Mouse (Mus musculus) right cerebral cortex, postnatal 14 days (tissue): ENCODE data around the gene Slc28a3.

Experiments
- DNase-seq: peaks from one replicate; pipeline ENCODE4 v3.0.0; 2022

The Slc28a3 gene

DNA sequence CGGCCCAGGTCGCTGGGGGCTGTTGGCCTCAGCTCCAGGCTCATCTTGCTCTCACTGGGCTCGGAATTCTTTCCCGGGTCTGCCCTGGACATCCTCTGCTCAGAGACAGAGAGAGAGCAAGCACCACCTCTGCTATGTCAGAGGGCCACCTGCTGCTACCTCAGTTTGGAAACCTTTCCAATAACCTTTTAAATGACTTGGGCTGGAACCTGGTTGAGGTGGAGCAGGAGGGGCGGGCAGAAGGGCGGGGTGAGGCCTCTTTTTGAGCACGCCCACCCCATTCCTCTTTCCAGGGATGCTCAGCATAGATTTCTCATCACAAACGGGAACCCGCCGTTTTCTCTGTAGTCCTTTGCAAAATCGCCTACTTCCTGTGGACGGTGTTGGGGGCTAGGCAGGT lies at the start of gene Slc28a3:
Gene Slc28a3 (minus strand): TSS at position 162 of the 400 bp plus-strand sequence.
- DNase-seq = no peak

DNA sequence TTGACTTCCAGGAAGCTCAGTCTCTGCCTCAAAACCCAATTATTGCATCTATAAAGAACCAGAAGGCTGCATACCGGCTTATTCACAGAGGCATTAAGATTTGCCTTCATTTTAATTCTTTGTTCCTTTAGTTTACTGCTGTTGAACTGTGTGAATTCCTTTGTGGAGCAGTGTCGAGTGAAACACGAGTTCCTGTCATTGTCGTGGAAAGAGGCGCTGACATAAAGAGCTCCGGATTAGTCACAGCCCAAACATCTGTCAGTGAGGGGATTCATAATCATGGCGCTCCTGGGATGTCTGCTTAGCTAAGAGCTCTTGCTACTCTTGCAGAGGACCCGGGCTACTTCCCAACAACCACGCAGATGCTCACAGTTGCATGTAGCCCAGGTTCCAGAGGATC lies 47.3 kb upstream of the Slc28a3 start:
- DNase-seq = no peak

DNA sequence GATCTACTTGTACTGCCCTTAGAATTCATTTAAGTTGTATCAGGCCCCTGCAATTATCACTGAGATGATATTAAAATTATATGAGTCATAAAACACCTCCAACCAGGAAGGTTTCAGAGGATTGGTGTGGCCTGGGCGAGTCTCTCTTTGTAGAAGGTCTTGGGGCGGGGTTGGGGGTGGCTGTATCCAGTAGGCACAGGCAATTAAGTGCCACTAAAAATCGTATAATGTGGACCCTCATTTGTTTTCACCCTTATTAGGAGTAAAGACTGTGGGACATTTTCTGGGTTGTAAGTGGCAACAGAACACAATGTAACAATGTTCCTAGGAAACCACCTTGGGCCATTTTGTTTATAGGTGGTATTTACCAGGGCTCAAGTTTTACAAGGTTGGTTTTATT lies 46.2 kb upstream of the Slc28a3 start:
- DNase-seq = no peak

DNA sequence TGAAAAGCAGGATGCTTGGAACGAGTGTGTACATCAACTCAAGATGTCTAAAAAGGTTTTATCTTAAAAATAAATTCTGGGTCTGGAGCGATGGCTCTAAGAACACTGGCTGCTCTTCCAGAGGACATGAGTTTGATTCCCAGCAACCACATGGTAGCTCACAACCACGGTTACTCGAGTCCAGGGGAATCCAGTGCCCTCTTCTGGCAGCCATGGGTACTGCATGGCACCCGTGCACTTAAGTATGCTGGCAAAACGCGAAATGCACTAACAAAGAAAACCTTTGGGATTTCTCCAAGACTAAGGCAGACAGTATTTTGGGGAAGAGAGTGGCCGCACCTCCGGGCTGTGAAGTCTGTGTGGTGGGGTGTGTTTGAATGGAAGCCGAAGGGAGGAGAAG lies 44.9 kb upstream of the Slc28a3 start:
- DNase-seq = no peak

DNA sequence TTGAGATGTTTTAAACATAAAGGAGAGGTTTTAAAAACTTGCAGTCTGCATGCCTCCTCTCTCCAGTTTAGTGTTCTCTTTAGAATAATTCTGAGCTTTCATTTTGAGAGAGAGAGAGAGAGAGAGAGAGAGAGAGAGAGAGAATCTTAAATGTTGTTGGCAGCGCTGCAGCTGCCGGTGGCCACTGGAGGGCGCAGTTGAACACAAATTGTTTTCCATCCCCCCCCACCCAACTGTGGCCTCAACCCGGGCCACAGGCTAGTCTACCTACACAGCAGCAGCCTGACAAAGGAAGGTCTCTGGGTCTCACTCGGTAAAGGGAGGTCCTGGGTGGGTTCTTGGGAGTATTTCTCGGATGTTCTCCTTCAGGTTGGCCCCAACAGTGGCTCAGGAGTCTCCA lies 29.7 kb upstream of the Slc28a3 start:
- peak; percentile 81 for DNase-seq

DNA sequence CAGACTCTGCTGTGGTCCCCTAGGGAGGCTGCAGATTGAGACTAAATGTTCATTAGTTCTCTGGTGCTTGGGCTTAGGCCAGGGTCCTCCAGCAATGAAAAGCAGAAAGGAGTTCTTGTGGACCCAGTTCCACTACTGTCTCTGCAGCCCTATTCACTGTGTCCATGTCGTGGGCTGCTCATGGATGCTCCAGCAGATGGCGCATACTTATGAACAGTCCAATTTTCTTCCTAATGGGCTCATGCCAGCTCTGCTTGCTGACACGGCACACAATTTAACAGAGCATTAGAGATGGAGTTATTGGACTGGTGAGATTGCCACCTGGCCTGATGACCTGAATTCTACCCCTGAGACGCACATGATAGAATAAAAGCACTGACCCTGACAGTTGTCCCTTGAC lies 28.3 kb upstream of the Slc28a3 start:
- peak; percentile 69 for DNase-seq

DNA sequence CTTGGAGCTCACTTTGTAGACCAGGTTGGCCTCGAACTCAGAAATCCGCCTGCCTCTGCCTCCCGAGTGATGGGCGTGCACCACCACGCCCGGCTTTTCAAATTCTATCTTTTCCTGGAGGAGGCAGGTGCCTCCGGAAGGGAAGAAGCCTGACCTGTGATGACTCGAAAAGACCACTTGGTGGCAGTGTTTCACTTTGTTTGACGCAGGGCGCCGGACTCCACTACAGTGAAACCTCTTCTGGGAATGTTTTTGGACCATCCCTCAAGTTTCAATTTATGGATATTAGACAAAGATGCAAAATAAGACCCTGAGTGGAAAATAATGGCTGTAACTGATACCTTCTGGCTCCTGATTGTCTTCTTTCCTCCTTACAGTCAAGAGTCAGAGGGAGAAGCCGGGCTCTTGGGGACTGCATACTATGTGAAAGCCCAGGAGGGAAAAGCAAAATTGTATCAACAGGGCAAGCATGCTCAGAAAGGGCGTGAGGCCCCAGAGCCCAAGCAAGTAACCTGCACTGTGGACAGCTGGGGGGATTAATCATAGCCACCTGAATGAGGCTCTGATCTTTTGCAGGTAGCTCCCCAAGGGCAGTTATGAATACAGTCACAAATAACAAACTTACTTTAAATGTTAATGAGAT lies 26.8 kb upstream of the Slc28a3 start:
- DNase-seq = peak; percentile 60

DNA sequence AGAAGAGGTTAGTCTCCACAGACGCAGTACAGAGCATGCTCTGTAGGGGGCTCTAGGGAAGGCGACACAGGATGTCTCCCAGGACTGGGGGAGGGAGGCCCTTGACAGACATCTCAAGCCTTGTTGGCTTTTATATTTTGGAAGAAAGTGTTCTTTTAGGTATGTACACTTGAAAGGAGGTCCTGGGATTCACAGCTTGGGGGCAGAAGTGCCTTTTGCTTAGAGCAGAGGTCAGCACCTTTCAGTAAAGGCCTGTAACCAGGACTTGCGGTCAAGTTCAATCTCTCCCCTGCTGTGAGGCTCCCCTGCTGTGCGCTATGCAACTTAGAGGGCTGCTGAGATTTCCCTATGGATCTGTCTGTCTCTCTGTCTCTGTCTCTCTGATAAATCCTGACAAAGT lies 23.2 kb upstream of the Slc28a3 start:
- no peak for DNase-seq

DNA sequence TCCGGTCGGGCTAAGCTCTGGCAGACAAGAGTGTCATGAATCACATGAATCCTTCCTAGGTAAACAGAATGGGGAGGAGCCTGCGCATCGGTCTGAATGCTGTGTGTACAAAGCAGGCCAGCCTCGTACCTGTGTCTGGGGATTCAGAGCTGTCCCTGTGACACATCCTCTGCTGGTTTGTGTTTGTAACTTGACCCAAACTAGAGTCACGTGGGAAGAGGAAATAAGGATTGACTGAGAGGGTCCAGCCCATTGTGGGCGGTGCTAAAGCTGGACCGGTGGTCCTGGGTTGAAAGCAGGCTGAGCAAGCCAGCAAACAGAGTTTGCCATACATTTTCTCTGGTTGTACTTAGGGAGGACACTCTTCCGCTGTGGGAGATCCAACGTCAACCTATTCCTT lies 20.1 kb upstream of the Slc28a3 start:
- no peak for DNase-seq

DNA sequence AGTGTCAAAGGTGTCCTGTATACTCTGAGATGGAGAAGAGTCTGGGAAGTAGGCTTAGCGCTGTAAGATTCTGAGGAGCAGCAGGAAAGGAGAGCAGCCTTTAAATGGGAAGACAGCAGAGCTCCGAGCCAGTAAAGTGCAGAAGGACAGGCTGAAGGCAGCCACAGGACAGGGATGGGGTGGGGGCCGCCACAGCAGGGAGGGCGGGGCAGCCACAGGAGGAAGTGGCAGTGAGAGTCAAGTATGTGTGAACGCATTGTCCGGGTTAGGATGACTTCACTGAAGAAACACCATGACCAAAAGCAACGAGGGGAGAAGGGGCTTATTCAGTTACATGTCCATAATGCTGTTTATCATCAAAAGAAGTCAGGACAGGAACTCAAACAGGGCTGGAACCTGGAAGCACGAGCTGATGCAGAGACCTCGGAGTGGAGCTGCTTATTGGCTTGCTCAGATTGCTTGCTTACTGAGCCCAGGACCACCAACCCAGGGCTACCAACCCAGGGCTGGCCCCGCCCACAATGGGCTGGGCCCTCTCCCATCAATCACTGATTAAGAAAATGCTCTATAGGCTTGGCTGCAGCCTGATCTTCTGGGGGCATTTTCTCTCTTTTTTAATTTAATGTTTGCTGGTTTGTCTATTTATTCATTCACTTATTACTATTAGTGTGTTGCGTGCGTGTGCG lies 18.8 kb upstream of the Slc28a3 start:
- DNase-seq = no peak

DNA sequence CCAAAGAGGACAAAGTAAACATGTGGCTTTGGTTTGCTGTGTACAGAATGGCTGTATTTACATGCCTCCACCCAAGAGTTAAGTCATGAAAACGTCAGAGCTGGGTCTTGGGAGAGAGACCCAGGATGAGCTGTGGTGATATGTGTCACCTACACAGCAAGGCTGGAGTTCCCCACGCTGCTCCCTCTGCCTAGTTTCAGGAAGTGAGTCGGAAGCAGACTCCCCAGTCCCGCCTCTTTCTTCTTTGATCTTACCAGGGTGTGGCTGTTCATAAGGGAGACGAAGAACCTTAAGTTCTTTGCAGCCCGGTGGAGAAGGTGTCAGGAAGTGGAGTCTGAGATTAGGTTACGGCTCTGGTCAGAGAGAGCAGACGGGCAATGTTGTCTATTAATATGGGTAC lies 12.0 kb upstream of the Slc28a3 start:
- DNase-seq = no peak

DNA sequence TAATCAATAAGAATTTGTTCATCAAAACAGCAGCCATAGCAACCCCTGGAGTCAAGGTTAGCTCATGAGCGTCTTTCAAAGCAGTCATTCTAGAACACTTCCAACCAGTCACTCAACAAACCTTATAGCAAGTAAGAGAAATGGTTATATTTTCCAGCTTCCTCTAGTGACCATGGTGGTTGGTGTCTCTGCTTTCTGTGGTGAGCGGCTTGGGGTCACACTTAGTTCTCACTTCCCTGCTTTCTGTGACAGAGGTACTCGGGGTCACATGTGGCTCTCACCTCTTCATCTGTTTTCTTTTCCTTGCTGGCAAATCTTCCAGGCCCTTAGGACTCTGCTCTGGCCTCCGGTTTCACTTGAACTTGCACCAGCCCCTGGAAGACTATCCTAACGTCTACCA lies 8.6 kb upstream of the Slc28a3 start:
- DNase-seq = no peak

DNA sequence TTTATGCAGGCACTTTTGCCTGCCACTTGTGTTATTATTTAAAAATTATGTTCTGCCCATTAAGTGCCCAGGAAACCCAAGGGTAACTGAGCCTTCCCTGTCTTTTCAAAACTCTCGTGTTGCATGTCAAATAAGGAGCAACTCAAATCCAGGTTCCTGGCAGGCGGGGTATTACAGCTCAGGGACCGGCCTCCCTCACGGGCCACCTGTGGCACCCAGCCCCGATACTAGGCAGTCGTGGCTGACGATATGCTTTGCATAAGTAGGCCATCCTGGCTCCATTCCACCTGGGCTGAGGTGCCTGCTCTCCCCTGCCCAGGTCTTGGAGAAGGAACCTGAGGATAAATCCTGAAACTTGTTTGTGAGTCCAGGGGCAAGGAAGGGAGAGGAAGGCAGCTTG lies 618 bp downstream of the Slc28a3 start:
- DNase-seq = no peak

DNA sequence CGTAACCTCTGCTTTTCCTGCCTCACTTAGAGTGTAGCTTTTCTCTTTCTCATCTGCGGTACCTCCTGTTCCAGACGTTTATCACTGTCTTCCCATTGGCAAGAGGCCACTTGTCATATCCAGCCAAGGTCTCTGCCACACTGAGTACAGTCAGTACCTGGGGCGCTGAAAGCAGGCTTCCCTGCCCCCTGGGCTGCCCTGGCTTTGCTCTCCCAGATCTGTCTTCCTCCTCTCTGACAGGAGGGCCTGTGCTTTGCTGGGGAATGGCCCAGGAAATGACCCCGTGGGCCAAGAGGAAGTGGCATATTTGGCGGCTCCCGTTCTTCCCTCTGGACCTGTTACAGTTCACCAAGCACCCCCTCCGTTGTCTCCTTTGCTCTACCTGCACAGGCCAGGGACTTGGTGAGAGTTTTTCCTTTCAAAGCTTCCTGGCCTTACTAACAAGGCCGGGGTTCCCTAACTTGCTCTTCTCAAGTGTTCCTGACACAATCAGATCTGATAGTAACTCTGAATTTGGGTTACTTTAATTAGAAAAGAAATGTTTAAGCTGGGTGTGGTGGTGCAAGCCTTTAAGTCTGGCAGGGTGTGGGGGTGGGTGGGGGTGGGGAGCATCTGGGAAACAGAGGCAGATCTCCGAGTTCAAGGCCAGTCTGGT lies 9.3 kb downstream of the Slc28a3 start:
- no peak for DNase-seq

DNA sequence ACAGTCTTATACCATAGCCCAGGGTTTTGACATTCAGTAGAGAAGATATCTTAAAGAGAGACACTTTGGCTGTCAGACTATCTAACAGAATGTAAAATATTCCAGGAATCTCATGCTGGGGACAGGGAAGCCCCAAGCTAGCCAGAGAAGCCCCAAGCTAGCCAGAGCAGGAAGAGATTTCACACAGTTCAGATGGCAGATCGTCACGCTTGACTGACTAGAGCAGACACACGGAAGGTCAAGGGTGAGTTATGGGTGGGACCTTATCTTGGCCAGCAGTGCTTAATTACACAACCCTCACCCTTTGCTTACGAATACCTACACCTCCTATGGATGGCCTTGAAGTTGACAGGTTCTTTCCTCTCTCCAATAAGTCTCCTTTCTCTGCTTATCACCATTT lies 12.1 kb downstream of the Slc28a3 start:
- DNase-seq = no peak

DNA sequence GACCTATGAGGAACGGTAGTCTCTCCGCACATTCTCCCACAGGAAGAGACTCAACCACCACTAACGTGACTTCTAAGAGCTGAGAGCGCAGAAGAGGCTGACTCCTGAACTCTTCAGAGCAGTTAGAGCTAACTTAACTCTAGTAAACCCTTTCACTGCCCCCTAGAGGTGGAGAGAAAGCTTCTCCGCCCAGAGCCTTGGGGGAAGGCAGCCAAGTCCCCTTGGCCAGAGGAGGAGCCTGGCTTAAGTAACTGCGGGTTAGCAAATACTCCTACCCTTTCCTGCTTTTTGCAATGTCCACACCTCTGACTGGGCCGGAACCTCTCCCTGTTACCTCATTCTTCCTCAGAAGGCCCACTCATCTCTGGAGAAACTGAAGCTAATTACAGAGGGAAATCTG lies 17.5 kb downstream of the Slc28a3 start:
- peak; percentile 24 for DNase-seq

DNA sequence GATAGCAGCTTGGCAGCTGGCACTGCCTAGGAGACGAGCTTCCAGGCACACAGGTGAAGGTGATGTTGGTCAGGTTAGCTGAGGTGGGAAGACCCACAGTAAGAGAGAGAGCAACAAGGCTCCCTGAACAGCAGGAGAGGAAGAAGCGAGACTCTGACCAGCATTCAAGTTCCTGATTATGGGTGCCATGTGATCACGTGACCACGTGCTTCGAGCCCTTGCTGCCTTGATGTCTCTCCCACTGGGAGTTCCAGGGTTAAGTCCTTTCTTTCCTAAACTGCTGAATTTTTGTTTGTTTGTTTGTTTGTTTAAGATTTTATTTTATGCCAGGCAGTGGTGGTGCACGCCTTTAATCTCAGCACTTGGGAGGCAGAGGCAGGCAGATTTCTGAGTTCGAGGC lies 18.8 kb downstream of the Slc28a3 start:
- DNase-seq = no peak

DNA sequence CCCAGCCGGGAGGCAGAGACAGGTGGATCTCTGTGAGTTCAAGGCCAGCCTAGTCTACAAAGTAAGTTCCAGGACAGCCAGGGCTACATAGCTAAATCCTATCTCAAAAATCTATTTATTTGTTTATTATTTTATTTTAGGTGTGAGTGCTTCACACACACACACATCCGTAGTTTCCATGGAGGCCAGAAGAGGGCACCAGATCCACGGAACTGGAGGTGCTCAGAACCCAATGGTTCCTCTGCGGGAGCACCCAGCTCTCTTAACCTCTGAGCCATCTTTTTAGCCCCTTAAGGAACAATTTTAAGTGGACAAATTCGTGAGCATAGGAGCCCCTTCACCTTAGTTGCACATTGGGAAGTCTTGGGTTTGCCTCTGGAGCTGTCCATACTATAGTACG lies 20.0 kb downstream of the Slc28a3 start:
- peak; percentile 45 for DNase-seq

DNA sequence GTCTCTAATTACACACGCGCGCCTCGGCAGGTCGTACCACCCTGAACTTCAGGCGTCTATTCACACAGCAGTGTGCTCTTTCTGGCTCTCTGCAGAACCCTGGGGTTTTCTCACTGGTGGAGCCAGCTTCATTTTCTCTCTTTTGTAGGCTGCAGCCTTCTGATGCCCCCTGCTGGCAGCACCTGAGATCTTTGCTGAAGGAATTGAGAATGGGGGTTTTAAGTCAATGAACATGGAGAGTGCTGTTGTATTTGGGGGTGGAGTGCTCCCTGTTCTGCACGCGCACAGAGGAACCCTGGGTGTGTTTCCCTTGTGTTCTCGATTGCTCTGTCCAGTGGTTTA lies 21.2 kb downstream of the Slc28a3 start:
- DNase-seq = peak; percentile 86

DNA sequence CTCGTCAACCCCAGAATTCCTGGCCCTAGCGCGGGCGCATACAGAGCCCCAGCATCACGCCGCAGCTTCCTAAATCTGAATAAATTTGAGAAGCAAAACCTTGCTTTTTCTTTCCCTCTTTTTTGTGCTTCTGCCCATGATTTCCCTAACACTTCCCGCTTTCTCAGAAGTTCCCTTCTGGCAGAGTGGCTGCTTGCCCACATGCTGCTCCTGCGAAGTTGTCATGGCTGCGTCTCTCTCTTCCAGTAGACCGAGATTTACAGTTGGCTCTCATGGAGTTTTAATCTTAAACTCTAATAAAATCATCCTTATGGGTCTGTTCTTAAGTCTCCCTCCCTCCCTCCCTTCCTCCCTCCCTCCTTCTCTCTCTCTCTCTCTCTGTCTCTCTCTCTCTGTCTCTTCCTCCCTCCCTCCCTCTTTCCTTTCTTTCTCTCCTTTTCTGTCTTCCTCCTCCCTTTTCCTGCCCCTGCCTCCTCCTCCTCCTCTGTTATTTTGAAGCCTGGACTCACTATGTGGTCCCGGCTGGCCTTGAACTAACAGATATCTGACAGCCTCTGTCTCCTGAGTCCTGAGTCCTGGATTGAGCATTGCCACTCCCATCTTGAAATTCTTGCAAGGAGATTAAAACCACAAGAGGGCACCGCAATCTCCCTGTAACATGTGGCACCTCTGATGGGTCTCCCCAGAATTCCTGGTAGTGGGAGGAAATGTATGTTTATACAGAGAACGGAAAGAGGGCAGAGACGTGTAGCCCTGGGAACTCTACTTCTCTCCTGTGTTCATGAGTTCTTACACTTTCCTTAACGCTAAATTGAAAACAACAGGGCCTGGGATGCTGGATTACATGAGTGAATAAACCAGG lies 21.8 kb downstream of the Slc28a3 start:
- peak; percentile 57 for DNase-seq

DNA sequence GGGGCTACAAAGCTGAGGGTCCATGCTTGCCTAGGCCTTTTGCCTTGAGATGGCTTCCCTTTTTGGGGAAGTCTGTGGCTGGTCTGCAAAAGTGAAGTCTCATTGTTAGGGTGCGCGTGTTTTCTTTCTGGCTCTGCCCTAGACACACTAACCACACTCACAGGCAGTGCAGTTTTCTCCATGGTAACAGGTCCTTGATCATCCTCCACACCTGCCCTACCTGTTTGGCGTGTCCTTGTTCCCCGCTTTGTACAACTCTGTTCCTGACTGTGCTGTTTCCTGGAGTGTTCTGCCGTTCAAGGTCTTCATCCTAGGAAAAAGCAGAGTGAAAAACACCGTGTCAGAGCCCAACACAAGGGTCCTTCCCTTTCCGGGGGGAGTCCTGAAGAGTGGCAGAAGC lies 22.7 kb downstream of the Slc28a3 start:
- no peak for DNase-seq

DNA sequence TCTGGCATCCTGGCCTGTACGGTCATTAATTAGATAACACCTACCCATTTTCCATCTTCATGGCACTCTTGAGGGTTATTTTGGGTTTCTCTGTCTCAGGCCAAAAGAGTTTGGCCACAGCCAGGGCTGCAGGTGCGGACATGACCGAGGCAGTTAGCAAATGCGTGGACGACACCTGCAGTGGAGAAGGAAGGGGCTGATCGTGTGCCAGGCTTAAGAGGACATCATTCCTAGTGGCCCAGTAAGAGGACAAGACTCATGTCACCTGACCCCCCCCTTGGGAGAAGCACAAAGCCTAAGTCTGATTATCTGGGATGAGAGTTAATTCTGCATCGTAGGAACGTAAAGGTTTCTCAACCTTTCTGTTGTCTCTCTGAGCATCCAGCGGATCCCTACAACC lies 44.5 kb downstream of the Slc28a3 start:
- no peak for DNase-seq

DNA sequence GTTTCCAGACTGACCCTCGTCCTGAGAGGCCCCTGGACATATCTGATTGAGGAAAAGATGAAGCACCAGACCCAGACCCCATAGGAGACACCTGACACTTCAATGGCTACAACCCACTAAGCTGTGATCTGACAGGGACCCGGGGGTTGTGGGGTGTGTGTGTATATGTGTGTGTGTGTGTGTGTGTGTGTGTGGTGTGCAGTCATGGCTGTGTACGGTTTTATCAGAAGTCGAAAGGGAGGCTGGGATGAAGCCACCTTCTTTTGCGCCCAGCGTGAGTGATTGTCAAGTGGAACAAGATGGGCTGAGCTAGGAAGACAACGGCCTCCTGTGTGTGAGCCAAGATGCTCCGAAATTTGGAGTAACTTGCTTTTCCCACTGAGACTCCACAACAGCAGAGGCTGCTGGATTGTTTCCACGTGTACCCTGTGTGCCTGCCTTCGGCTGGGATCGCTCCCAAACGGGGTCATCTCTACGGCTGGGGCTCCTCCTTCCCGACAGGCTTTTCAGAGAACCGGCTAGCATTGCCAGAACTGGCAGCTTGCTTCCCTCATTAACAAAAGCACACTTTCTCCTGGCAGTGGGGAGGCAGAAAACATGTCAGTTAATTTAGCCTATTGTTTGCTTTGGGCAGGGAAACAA lies 50.1 kb downstream of the Slc28a3 start:
- DNase-seq = peak; percentile 52
